Mouse (Mus musculus) midbrain, embryonic 16.5 days (tissue): ENCODE data around the gene Olfr955. TPM values are rescaled to one million over a fixed set of nuclear protein-coding genes. Genes with fewer than 3 reads are reported as not detected.
A peak's percentile ranks its signal among the peaks of the same experiment; 100 is the strongest.

Experiments used
- ATAC-seq: fragments of 200-750 bp; cut with Nextera tagmentation; 2 replicates; pipeline ENCODE4 v1.8.0; 2017; ENCODE audit warnings: moderate TSS enrichment
- H3K27ac ChIP-seq: fragments of 300-500 bp; sonication (generic); 2 replicates; pipeline ENCODE4 v1.5.1; 2014; ENCODE audit warnings: mild to moderate bottlenecking, low read length, mixed read lengths
- H3K27me3 ChIP-seq: fragments of 300-500 bp; sonication (generic); 2 replicates; pipeline ENCODE4 v1.6.1; 2014; ENCODE audit warnings: low read depth, low read length, mixed read lengths; ENCODE audit not compliant: control insufficient read depth, insufficient read depth
- H3K36me3 ChIP-seq: fragments of 300-500 bp; sonication (generic); 2 replicates; pipeline ENCODE4 v1.6.1; 2014; ENCODE audit warnings: mild to moderate bottlenecking, low read length, moderate library complexity, mixed read lengths; ENCODE audit not compliant: control insufficient read depth, insufficient read depth
- H3K4me1 ChIP-seq: fragments of 300-500 bp; sonication (generic); 2 replicates; pipeline ENCODE4 v1.6.1; 2014; ENCODE audit warnings: mild to moderate bottlenecking, low read length, mixed read lengths; ENCODE audit not compliant: control insufficient read depth, insufficient read depth
- H3K4me2 ChIP-seq: fragments of 300-500 bp; sonication (generic); 2 replicates; pipeline ENCODE4 v1.6.1; 2014; ENCODE audit warnings: mild to moderate bottlenecking, low read length, mixed read lengths
- H3K4me3 ChIP-seq: fragments of 300-500 bp; sonication (generic); 2 replicates; pipeline ENCODE4 v1.5.1; 2014; ENCODE audit warnings: low read depth, mild to moderate bottlenecking, low read length, moderate library complexity, mixed read lengths
- H3K9ac ChIP-seq: fragments of 300-500 bp; sonication (generic); 2 replicates; pipeline ENCODE4 v1.6.1; 2014; ENCODE audit warnings: low read depth, low read length, mixed read lengths
- H3K9me3 ChIP-seq: fragments of 300-500 bp; sonication (generic); replicated peaks from 2 replicates; pipeline ENCODE4 v1.6.1; 2014; ENCODE audit warnings: mild to moderate bottlenecking, low read length, mixed read lengths; ENCODE audit not compliant: control insufficient read depth, poor library complexity, severe bottlenecking
- WGBS: fragments of 180-500 bp; shearing (Covaris S2); extraction: QIAGEN DNeasy Blood & Tissue Kit; methylation state at CpG from one replicate; pipeline ENCODE4 v1.1.7; 2014; 5-methylcytosine and 5-hydroxymethylcytosine counted together
- polyA plus RNA-seq: library from polyadenylated mRNA; unstranded; fragments of >200 nt; fragmentation: Nextera tagmentation; extraction: Ambion mirVana; gene quantifications from 2 replicates; pipeline ENCODE4 v1.2.1, GENCODE M21; 2015

The Olfr955 gene
- polyA plus RNA-seq = not detected in 2 replicates

- no peak within 1 kb of the TSS for H3K4me3 ChIP-seq
- H3K9ac ChIP-seq = no peak within 1 kb of the TSS
- H3K4me1 ChIP-seq = no peaks in the 10 kb centered on the region
- H3K27me3 ChIP-seq = no peaks in the 10 kb centered on the region
- no peaks in the 10 kb centered on the region for H3K36me3 ChIP-seq
- no peak within 1 kb of the TSS for H3K4me2 ChIP-seq
- no peaks in the 10 kb centered on the region for H3K9me3 ChIP-seq
- 51% methylated on average over 1 of the region's 1 CpGs for WGBS
- no peak within 1 kb of the TSS for H3K27ac ChIP-seq
- no peak for ATAC-seq
Observed at GRCm38 (mm10) chr9:39471844-39472243, at the start of gene Olfr955. Gene Olfr955, minus strand, starts transcription at chr9:39471944.

- H3K4me2 ChIP-seq = no peak overlapping the region
- ATAC-seq = no peak
Observed at GRCm38 (mm10) chr9:39518595-39518994, 46.9 kb upstream of the Olfr955 start.

GRCm38 (mm10) chr9:39515531-39515930, 43.8 kb upstream of the Olfr955 start, which contains the start of gene Olfr957:
Gene Olfr957, minus strand, starts transcription at chr9:39515809.
- no peak for ATAC-seq

More at GRCm38 (mm10) chr9:39518595-39518994, 46.9 kb upstream of the Olfr955 start:
- H3K27me3 ChIP-seq = no peaks in the 10 kb centered on the region
- no peaks in the 10 kb centered on the region for H3K4me1 ChIP-seq
- no peaks in the 10 kb centered on the region for H3K36me3 ChIP-seq
- H3K9me3 ChIP-seq = no peaks in the 10 kb centered on the region
- no peak overlapping the region for H3K4me3 ChIP-seq
- H3K9ac ChIP-seq = no peak overlapping the region
- H3K27ac ChIP-seq = no peak overlapping the region

DNA sequence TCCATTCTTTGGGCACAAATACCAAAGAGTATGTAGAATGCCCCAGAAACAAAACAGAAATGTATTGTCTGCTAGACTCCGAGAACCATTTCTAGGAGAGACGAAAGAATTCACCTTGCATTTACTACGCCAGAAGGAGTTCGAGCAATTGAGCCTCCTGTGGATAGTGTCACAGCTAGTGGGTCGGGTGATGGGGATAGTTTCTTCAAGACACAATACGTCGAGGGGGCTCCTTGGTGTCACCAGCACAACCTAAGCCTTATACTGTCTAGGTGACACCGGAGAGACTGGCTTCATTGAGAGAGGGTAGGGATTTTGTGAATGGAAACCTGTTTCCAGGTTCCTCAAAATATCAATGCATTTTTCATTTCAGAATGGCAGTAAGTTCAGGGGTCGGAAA, 37.7 kb upstream of the Olfr955 start:
- no peaks in the 10 kb centered on the region for H3K9me3 ChIP-seq

More at GRCm38 (mm10) chr9:39515531-39515930, 43.8 kb upstream of the Olfr955 start, which contains the start of gene Olfr957:
- Histone ChIP-seq H3K4me2 (no peak within 1 kb of the TSS), H3K9me3 (no peaks in the 10 kb centered on the region), H3K9ac (no peak within 1 kb of the TSS), H3K4me3 (no peak within 1 kb of the TSS), H3K36me3 (no peaks in the 10 kb centered on the region), H3K4me1 (no peaks in the 10 kb centered on the region), H3K27ac (no peak within 1 kb of the TSS), H3K27me3 (no peaks in the 10 kb centered on the region)
- WGBS = 84% methylated on average over 3 of the region's 3 CpGs

DNA sequence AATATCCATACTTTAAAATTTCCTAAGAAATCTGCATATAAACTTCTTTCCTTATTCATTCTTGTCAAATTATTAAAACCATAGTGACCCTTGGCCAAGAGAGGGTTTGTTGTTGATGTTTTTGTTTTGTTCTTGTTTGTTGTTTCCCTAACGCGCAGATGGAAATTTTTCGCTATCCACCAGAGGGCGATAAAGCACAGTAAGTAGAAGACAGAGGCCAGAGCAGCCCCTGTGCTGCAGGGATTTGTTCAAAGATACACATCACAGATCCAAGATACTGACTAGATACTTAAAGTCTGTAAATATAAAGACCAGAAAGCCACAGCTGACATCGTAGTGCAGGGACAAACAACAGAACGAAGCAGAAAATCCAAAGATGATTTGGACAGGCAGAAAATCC, 37.3 kb upstream of the Olfr955 start:
- H3K4me3 ChIP-seq = no peak overlapping the region
- peaks cover 4% of the 10 kb centered on the region for H3K4me1 ChIP-seq
- H3K9me3 ChIP-seq = no peaks in the 10 kb centered on the region
- H3K27me3 ChIP-seq = no peaks in the 10 kb centered on the region
- H3K4me2 ChIP-seq = no peak overlapping the region
- no peak overlapping the region for H3K9ac ChIP-seq
- H3K36me3 ChIP-seq = no peaks in the 10 kb centered on the region
- ATAC-seq = peak; percentile 93
- WGBS = 7% methylated on average over 6 of the region's 6 CpGs
- no peak overlapping the region for H3K27ac ChIP-seq

More for the DNA sequence above, 37.7 kb upstream of the Olfr955 start:
- Histone ChIP-seq H3K4me1 (peaks cover 4% of the 10 kb centered on the region), H3K9ac (no peak overlapping the region), H3K36me3 (no peaks in the 10 kb centered on the region), H3K27me3 (no peaks in the 10 kb centered on the region), H3K4me3 (no peak overlapping the region), H3K27ac (0 out of 2 replicates have a peak overlapping the region, but pooled peaks have one; percentile 10), H3K4me2 (no peak overlapping the region)
- ATAC-seq = peak; percentile 51; the same call in 1 of the 2 replicates
- WGBS = 84% methylated on average over 9 of the region's 9 CpGs

GRCm38 (mm10) chr9:39493895-39494294, 22.2 kb upstream of the Olfr955 start, which contains the start of gene Olfr44:
Gene Olfr44, minus strand, starts transcription at chr9:39493995.
- Histone ChIP-seq H3K36me3 (no peaks in the 10 kb centered on the region), H3K4me1 (no peaks in the 10 kb centered on the region), H3K27ac (no peak within 1 kb of the TSS), H3K27me3 (no peaks in the 10 kb centered on the region), H3K9ac (no peak within 1 kb of the TSS), H3K9me3 (no peaks in the 10 kb centered on the region; the same call in 1 of the 2 replicates), H3K4me2 (no peak within 1 kb of the TSS), H3K4me3 (no peak within 1 kb of the TSS)
- 90% methylated on average over 2 of the region's 2 CpGs for WGBS
- ATAC-seq = no peak

DNA sequence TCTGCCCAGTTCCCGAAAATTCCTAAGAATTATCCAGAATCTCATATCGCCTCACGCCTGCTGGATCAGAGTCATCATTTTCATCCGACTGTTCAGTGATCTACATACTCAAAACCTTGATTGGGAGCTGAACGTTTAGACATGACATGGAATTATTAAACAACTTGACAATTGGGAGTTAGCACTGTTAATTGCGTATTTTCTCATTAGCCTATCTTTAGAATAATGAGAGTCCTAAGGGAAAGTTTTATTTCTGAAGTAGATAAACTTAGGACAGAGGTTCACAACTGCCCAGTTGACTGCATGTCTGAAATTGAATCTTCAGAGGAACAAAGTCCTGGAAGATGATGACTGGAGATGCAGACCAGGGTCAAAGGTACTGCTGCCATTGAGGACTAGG, 15.3 kb downstream of the Olfr955 start, which contains the start of gene Olfr954:
Gene Olfr954, plus strand, starts transcription at position 301 of the 400 bp plus-strand sequence.
- Histone ChIP-seq H3K36me3 (no peaks in the 10 kb centered on the region), H3K9ac (no peak within 1 kb of the TSS), H3K27me3 (no peaks in the 10 kb centered on the region), H3K4me2 (no peak within 1 kb of the TSS), H3K27ac (no peak within 1 kb of the TSS), H3K9me3 (no peaks in the 10 kb centered on the region), H3K4me1 (no peaks in the 10 kb centered on the region), H3K4me3 (no peak within 1 kb of the TSS)
- no peak for ATAC-seq
- WGBS = 90% methylated on average over 6 of the region's 6 CpGs

- Histone ChIP-seq H3K4me3 (no peak within 1 kb of the TSS), H3K4me1 (no peaks in the 10 kb centered on the region), H3K9ac (no peak within 1 kb of the TSS), H3K9me3 (no peaks in the 10 kb centered on the region), H3K4me2 (no peak within 1 kb of the TSS), H3K27ac (no peak within 1 kb of the TSS), H3K27me3 (no peaks in the 10 kb centered on the region), H3K36me3 (no peaks in the 10 kb centered on the region)
- no peak for ATAC-seq
Observed at GRCm38 (mm10) chr9:39427048-39427447, 44.7 kb downstream of the Olfr955 start, which contains the start of gene Olfr952. Gene Olfr952, minus strand, starts transcription at chr9:39427148.
